In genomic region chr4:109225606-109226005, GRCm38 (mm10) we compare ENCODE assay signal across 11 mouse cellular contexts. TPM values are rescaled to one million over a fixed set of nuclear protein-coding genes. Genes with fewer than 3 reads are reported as not detected.
DNase-seq lines count a peak whose midpoint lies in the region; ATAC-seq and TF ChIP-seq lines count a peak whose summit lies in the region.
"Had no signal": no experiment of that assay in that cellular context is flagged by ENCODE, and none has a peak within 500 bp of the region (broad histone marks: within the 10 kb centered on the region; RNA-seq: fewer than 3 reads in every experiment).

No protein-coding gene starts in this region.

- no peak for DNase-seq in left cerebral cortex, adult 2 months (ENCODE audit: extremely low spot score in 1 of 2, low spot score in 2 of 2)
- no peak for DNase-seq in left cerebral cortex, adult 11 months (ENCODE audit: low spot score)
- DNase-seq in retina, postnatal 1 day = no peak
- DNase-seq in right cerebral cortex, postnatal 36 days (ENCODE audit: low spot score in 2 of 2) = no peak
- DNase-seq: liver; thymus, postnatal 14 days had no signal

- WGBS in forebrain, embryonic 16.5 days = 41% methylated on average over 6 of the region's 6 CpGs
- WGBS in hindbrain, embryonic 15.5 days = 47% methylated on average over 6 of the region's 6 CpGs
- 55% methylated on average over 6 of the region's 6 CpGs for WGBS in neural tube, embryonic 14.5 days

- ATAC-seq in forebrain, embryonic 16.5 days = peak; percentile 69
- ATAC-seq in hindbrain, embryonic 15.5 days (ENCODE audit: low FRiP score, low read depth) = peak; percentile 59
- peak; percentile 76 for ATAC-seq in neural tube, embryonic 14.5 days (ENCODE audit: low read depth)

- TF ChIP-seq CTCF in left cerebral cortex, adult 2 months (IDR thresholded peaks at IDR 0.05) = no peak

- peak overlapping the region; percentile 55 for H3K27ac ChIP-seq in left cerebral cortex, adult 2 months
- peak overlapping the region; percentile 58 for H3K27ac ChIP-seq in forebrain, embryonic 16.5 days (ENCODE audit: low read length)
- peak overlapping the region; percentile 70 for H3K27ac ChIP-seq in hindbrain, embryonic 15.5 days (replicated peaks)
- peak overlapping the region; percentile 65; the same call in 1 of the 2 replicates for H3K27ac ChIP-seq in neural tube, embryonic 14.5 days (ENCODE audit: low read depth, low read length)

- no peaks in the 10 kb centered on the region for H3K9me3 ChIP-seq in forebrain, embryonic 16.5 days (ENCODE audit: control insufficient read depth, low read length)
- no peaks in the 10 kb centered on the region for H3K9me3 ChIP-seq in hindbrain, embryonic 15.5 days
- no peaks in the 10 kb centered on the region for H3K9me3 ChIP-seq in neural tube, embryonic 14.5 days (ENCODE audit: control insufficient read depth, low read length)
- H3K9me3 ChIP-seq: megakaryocyte, embryonic 14.5 days had no signal

- H3K4me1 ChIP-seq in forebrain, embryonic 16.5 days (replicated peaks; ENCODE audit: control insufficient read depth, insufficient read depth, low read length) = peaks cover 15% of the 10 kb centered on the region
- H3K4me1 ChIP-seq in hindbrain, embryonic 15.5 days (replicated peaks) = peaks cover 13% of the 10 kb centered on the region; the same call in 1 of the 2 replicates
- 0 out of 2 replicates have a peak, but pooled peaks cover 2% of the 10 kb centered on the region for H3K4me1 ChIP-seq in neural tube, embryonic 14.5 days (ENCODE audit: control insufficient read depth, insufficient read depth, low read length)

- intact Hi-C loops in left cerebral cortex, adult 2 months (cut with DNase I) = no loop called here

- H3K4me2 ChIP-seq in forebrain, embryonic 16.5 days (ENCODE audit: low read length) = no peak overlapping the region
- no peak overlapping the region for H3K4me2 ChIP-seq in hindbrain, embryonic 15.5 days
- H3K4me2 ChIP-seq in neural tube, embryonic 14.5 days (ENCODE audit: low read depth, low read length) = no peak overlapping the region

- H3K4me3 ChIP-seq in left cerebral cortex, adult 2 months = no peak overlapping the region
- no peak overlapping the region for H3K4me3 ChIP-seq in forebrain, embryonic 16.5 days (replicated peaks; ENCODE audit: low read length)
- H3K4me3 ChIP-seq in hindbrain, embryonic 15.5 days = no peak overlapping the region
- H3K4me3 ChIP-seq in neural tube, embryonic 14.5 days (ENCODE audit: low read depth, low read length) = no peak overlapping the region
- H3K4me3 ChIP-seq: megakaryocyte, embryonic 14.5 days had no signal

- H3K9ac ChIP-seq in forebrain, embryonic 16.5 days (replicated peaks; ENCODE audit: low read depth, low read length) = no peak overlapping the region
- H3K9ac ChIP-seq in hindbrain, embryonic 15.5 days = no peak overlapping the region
- H3K9ac ChIP-seq in neural tube, embryonic 14.5 days (replicated peaks; ENCODE audit: low read depth, low read length) = no peak overlapping the region

- H3K36me3 ChIP-seq in forebrain, embryonic 16.5 days (ENCODE audit: control insufficient read depth, insufficient read depth) = no peaks in the 10 kb centered on the region
- no peaks in the 10 kb centered on the region for H3K36me3 ChIP-seq in hindbrain, embryonic 15.5 days
- H3K36me3 ChIP-seq in neural tube, embryonic 14.5 days (ENCODE audit: control insufficient read depth, insufficient read depth, low read length) = no peaks in the 10 kb centered on the region

- H3K27me3 ChIP-seq in forebrain, embryonic 16.5 days (replicated peaks; ENCODE audit: control insufficient read depth, insufficient read depth, low read length) = no peaks in the 10 kb centered on the region
- H3K27me3 ChIP-seq in hindbrain, embryonic 15.5 days = no peaks in the 10 kb centered on the region
- no peaks in the 10 kb centered on the region for H3K27me3 ChIP-seq in neural tube, embryonic 14.5 days (ENCODE audit: control insufficient read depth, insufficient read depth, low read length)

RNA-seq across cellular contexts. Expression of gene Calr4, which starts 8.7 kb away (rescaled TPM):
- total RNA-seq in left cerebral cortex, adult 2 months (2021) = under 1 TPM; 0.25 to 0.56 TPM
- polyA plus RNA-seq in forebrain, embryonic 16.5 days (2015; fragmentation: Nextera tagmentation; extraction: Ambion mirVana) = 0.44 and 0.51 TPM in 2 replicates
- 1.8 and 2.2 TPM in 2 replicates for polyA plus RNA-seq in hindbrain, embryonic 15.5 days (2015; fragmentation: Nextera tagmentation; extraction: Ambion mirVana)
- 1.6 and 2.2 TPM in 2 replicates for polyA plus RNA-seq in neural tube, embryonic 14.5 days (2014; fragmentation: Nextera tagmentation; extraction: Ambion mirVana)
- polyA plus RNA-seq: inflammation-experienced regulatory T-cells, adult 6 months had no signal

RNA-seq across cellular contexts. Expression of gene Osbpl9, which starts 23.5 kb away (rescaled TPM):
- total RNA-seq in left cerebral cortex, adult 2 months (2021) = 10 to 100 TPM; 56.5 to 58.3 TPM
- 76.9 and 86.5 TPM in 2 replicates for polyA plus RNA-seq in forebrain, embryonic 16.5 days (2015; fragmentation: Nextera tagmentation; extraction: Ambion mirVana)
- 72.0 and 77.5 TPM in 2 replicates for polyA plus RNA-seq in hindbrain, embryonic 15.5 days (2015; fragmentation: Nextera tagmentation; extraction: Ambion mirVana)
- polyA plus RNA-seq in neural tube, embryonic 14.5 days (2014; fragmentation: Nextera tagmentation; extraction: Ambion mirVana) = 89.2 and 98.8 TPM in 2 replicates

RNA-seq across cellular contexts. Expression of gene Eps15, which starts 54.5 kb away (rescaled TPM):
- total RNA-seq in left cerebral cortex, adult 2 months (2021) = 100 to 1,000 TPM; 180 to 186 TPM
- polyA plus RNA-seq in forebrain, embryonic 16.5 days (2015; fragmentation: Nextera tagmentation; extraction: Ambion mirVana) = 41.5 and 46.0 TPM in 2 replicates
- polyA plus RNA-seq in hindbrain, embryonic 15.5 days (2015; fragmentation: Nextera tagmentation; extraction: Ambion mirVana) = 62.8 and 65.2 TPM in 2 replicates
- polyA plus RNA-seq in neural tube, embryonic 14.5 days (2014; fragmentation: Nextera tagmentation; extraction: Ambion mirVana) = 82.4 and 101 TPM in 2 replicates
